Mouse (Mus musculus): ENCODE results near the gene Serpina1f.

DNA sequence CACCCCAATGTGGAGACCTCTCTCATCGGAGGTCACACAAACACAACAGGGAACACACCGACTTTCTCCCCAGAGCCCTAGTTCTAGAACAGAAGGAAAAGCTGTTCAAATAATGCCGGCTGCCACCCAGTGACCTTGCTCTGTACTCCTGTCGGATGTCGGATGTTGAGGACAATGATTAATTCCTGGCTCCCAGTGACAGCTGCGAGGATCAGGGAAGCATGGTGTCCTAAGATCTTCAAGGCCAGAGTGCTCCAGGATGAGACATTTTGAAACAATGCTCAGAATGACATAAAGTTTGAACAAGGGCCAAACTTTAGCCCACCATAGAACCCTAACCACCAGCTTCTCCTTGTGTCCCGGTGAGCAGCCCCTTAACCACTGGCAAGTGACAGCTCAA, 8.3 kb downstream of the Serpina1f start:
- TF ChIP-seq EP300 (optimal IDR thresholded peaks at IDR 0.05) (no peak), CTCF (IDR thresholded peaks at IDR 0.05; ENCODE audit: low read depth) (no peak)

Data from stomach, postnatal 0 days (tissue).